In genomic region chr6:127150663-127151564, GRCm38 (mm10) we compare ENCODE assay signal across 8 mouse cellular contexts. TPM values are rescaled to one million over a fixed set of nuclear protein-coding genes. Genes with fewer than 3 reads are reported as not detected.
DNase-seq lines count a peak whose midpoint lies in the region; ATAC-seq and TF ChIP-seq lines count a peak whose summit lies in the region.

No protein-coding gene starts in this region.

- H3K36me3 ChIP-seq in CH12.LX (replicated peaks in 1 of 2; ENCODE audit: control insufficient read depth in 1 of 2, insufficient read depth in 1 of 2, low read length in 1 of 2) = peaks cover 14 to 26% of the 10 kb centered on the region in 2 experiments
- peaks cover 4% of the 10 kb centered on the region; the same call in 1 of the 2 replicates for H3K36me3 ChIP-seq in forebrain, embryonic 11.5 days (ENCODE audit: control insufficient read depth, insufficient read depth, low read length)

- H3K27ac ChIP-seq in CH12.LX (ENCODE audit: insufficient read depth, low read depth) = peak overlapping the region; percentile 81
- peak overlapping the region; percentile 91 for H3K27ac ChIP-seq in forebrain, embryonic 11.5 days (ENCODE audit: low read depth, low read length)

- dilution Hi-C loops in CH12.LX (cut with MboI; ENCODE audit: extremely low pct_ligation_motif_present, extremely low pct_unique_long_range_greater_than_20kb, low sequenced_read_pairs) = no loop called here

- peak; percentile 99 for TF ChIP-seq POLR2A in CH12.LX (IDR thresholded peaks at IDR 0.05; ENCODE audit: low read depth, low read length)

- in situ Hi-C loops in CH12.LX (cut with MboI; ENCODE audit: low pct_ligation_motif_present, low pct_unique_long_range_greater_than_20kb, low sequenced_read_pairs) = loop anchor here (5.0 kb wide), 1 partner anchor 91 kb away; no protein-coding TSS in a partner anchor

- DNase-seq in CH12.LX (ENCODE audit: extremely low read depth) = peak; percentile 94
- DNase-seq in adrenal gland, adult 18-20 months (ENCODE audit: low spot score in 2 of 2) = peak; percentile 83 to 89
- DNase-seq in forebrain, embryonic 11.5 days (ENCODE audit: low spot score) = peak; percentile 91
- DNase-seq in heart, postnatal 25 days (ENCODE audit: low spot score) = peak; percentile 72
- peak; percentile 82 to 88 for DNase-seq in kidney, postnatal 4 days
- DNase-seq in lung, postnatal 36 days = peak; percentile 91
- DNase-seq in retina, postnatal 1 day = peak; percentile 84
- DNase-seq in yolk sac, embryonic 10.5 days (ENCODE audit: low spot score) = peak; percentile 81

- intact Hi-C loops in heart, postnatal 25 days (cut with DNase I) = no loop called here

- H3K9me3 ChIP-seq in CH12.LX (replicated peaks; ENCODE audit: low read length) = no peaks in the 10 kb centered on the region
- no peaks in the 10 kb centered on the region for H3K9me3 ChIP-seq in forebrain, embryonic 11.5 days (ENCODE audit: control insufficient read depth, low read length)

- ATAC-seq in forebrain, embryonic 11.5 days (replicated peaks; ENCODE audit: low FRiP score) = peak; percentile 67

- TF ChIP-seq EP300 in CH12.LX (IDR thresholded peaks at IDR 0.05; ENCODE audit: low read length) = 0 out of 2 replicates have a peak, but pooled peaks have one; percentile 38

- WGBS in forebrain, embryonic 11.5 days = 0% methylated on average over 34 of the region's 34 CpGs

- TF ChIP-seq CTCF in CH12.LX (conservative IDR thresholded peaks at IDR 0.05 in 1 of 2, IDR thresholded peaks at IDR 0.05 in 1 of 2; ENCODE audit: low read depth in 2 of 2, low read length in 2 of 2) = no peak

- peaks cover 5 to 51% of the 10 kb centered on the region in 2 experiments for H3K4me1 ChIP-seq in CH12.LX (ENCODE audit: control insufficient read depth in 1 of 2, insufficient read depth in 2 of 2)
- peaks cover 34% of the 10 kb centered on the region for H3K4me1 ChIP-seq in forebrain, embryonic 11.5 days (replicated peaks; ENCODE audit: control insufficient read depth, insufficient read depth, low read length)

- TF ChIP-seq RAD21 in CH12.LX (IDR thresholded peaks at IDR 0.05; ENCODE audit: low read depth, low read length) = no peak

- H3K4me2 ChIP-seq in CH12.LX (ENCODE audit: insufficient read depth, low read depth, poor library complexity, severe bottlenecking) = peak overlapping the region; percentile 97
- H3K4me2 ChIP-seq in forebrain, embryonic 11.5 days (ENCODE audit: low read depth, low read length, severe bottlenecking) = peak overlapping the region; percentile 82

- H3K27me3 ChIP-seq in CH12.LX (replicated peaks) = peaks cover 21% of the 10 kb centered on the region
- H3K27me3 ChIP-seq in forebrain, embryonic 11.5 days (ENCODE audit: control insufficient read depth, insufficient read depth, low read length) = peaks cover 17% of the 10 kb centered on the region

- H3K9ac ChIP-seq in CH12.LX (ENCODE audit: insufficient read depth, low read depth) = peak overlapping the region; percentile 92
- H3K9ac ChIP-seq in forebrain, embryonic 11.5 days (ENCODE audit: low read length) = peak overlapping the region; percentile 94

- H3K79me2 ChIP-seq in CH12.LX (replicated peaks; ENCODE audit: control insufficient read depth, extremely low read depth, insufficient read depth, poor library complexity, severe bottlenecking) = peaks cover 29% of the 10 kb centered on the region

- H3K4me3 ChIP-seq in CH12.LX (replicated peaks in 1 of 3; ENCODE audit: low read depth in 2 of 3, low read length in 2 of 3, poor library complexity in 1 of 3) = peak overlapping the region; percentile 77 to 99 (median 92)
- peak overlapping the region; percentile 86 for H3K4me3 ChIP-seq in forebrain, embryonic 11.5 days (ENCODE audit: low read depth, low read length)

TF ChIP-seq in CH12.LX, 34 proteins besides CTCF, POLR2A, EP300 and RAD21:
- TF ChIP-seq TBP (conservative IDR thresholded peaks at IDR 0.05; ENCODE audit: low read depth, low read length) = peak; percentile 94
- TF ChIP-seq NRF1 (IDR thresholded peaks at IDR 0.05; ENCODE audit: low read depth, low read length) = 0 out of 2 replicates have a peak, but pooled peaks have one; percentile 3
- peak; percentile 19; the same call in 1 of the 2 replicates for TF ChIP-seq ETS1 (conservative IDR thresholded peaks at IDR 0.05; ENCODE audit: low read depth, low read length)
- TF ChIP-seq UBTF (IDR thresholded peaks at IDR 0.05; ENCODE audit: low read depth, low read length) = 0 out of 2 replicates have a peak, but pooled peaks have one; percentile 27
- peak; percentile 6; the same call in 1 of the 2 replicates for TF ChIP-seq SIN3A (IDR thresholded peaks at IDR 0.05; ENCODE audit: low read length)
- TF ChIP-seq PAX5 (IDR thresholded peaks at IDR 0.05; ENCODE audit: low read length) = no peak
- TF ChIP-seq MEF2A (IDR thresholded peaks at IDR 0.05; ENCODE audit: borderline replicate concordance, low read depth, low read length) = no peak
- TF ChIP-seq JUND (conservative IDR thresholded peaks at IDR 0.05; ENCODE audit: low read depth, low read length) = no peak
- peak; percentile 98 for TF ChIP-seq NELFE (IDR thresholded peaks at IDR 0.05; ENCODE audit: low read depth, low read length)
- no peak for TF ChIP-seq MYC (IDR thresholded peaks at IDR 0.05; ENCODE audit: low read depth, low read length)
- peak; percentile 74 for TF ChIP-seq POLR2AphosphoS2 (IDR thresholded peaks at IDR 0.05; ENCODE audit: low read depth, low read length)
- TF ChIP-seq TCF12 (IDR thresholded peaks at IDR 0.05; ENCODE audit: low read depth, low read length) = peak; percentile 96
- TF ChIP-seq CHD2 (IDR thresholded peaks at IDR 0.05; ENCODE audit: low read length) = 0 out of 2 replicates have a peak, but pooled peaks have one; percentile 22
- TF ChIP-seq ZMIZ1 (IDR thresholded peaks at IDR 0.05; ENCODE audit: low read depth, low read length) = peak; percentile 97
- peak; percentile 3; the same call in 1 of the 2 replicates for TF ChIP-seq BHLHE40 (IDR thresholded peaks at IDR 0.05; ENCODE audit: low read depth, low read length)

RNA-seq across cellular contexts. Expression of gene Ccnd2, which starts 1.1 kb away (rescaled TPM):
- total RNA-seq in CH12.LX (2012; rRNA removed) = 99.4 and 146 TPM in 2 replicates
- total RNA-seq in CH12.LX (2014; rRNA removed) = 33.5 and 42.4 TPM in 2 replicates
- 255 and 299 TPM in 2 replicates for polyA plus RNA-seq in CH12.LX (2012; ENCODE audit: insufficient read length, low read depth)
- 100 to 1,000 TPM; 471 to 478 TPM for total RNA-seq in adrenal gland, adult 18-20 months (2021)
- polyA plus RNA-seq in forebrain, embryonic 11.5 days (2014; fragmentation: Nextera tagmentation; extraction: Ambion mirVana) = 1,258 and 1,292 TPM in 2 replicates
- 100 to 1,000 TPM; 155 to 157 TPM for total RNA-seq in heart, postnatal 25 days (2021)

RNA-seq across cellular contexts. Expression of gene Tigar, which starts 41.6 kb away (rescaled TPM):
- total RNA-seq in CH12.LX (2012; rRNA removed) = 8.9 and 12.4 TPM in 2 replicates
- 11.5 and 11.8 TPM in 2 replicates for total RNA-seq in CH12.LX (2014; rRNA removed)
- 18.6 and 20.8 TPM in 2 replicates for polyA plus RNA-seq in CH12.LX (2012; ENCODE audit: insufficient read length, low read depth)
- 10 to 100 TPM; 16.5 to 21.9 TPM for total RNA-seq in adrenal gland, adult 18-20 months (2021)
- 5.3 and 6.8 TPM in 2 replicates for polyA plus RNA-seq in forebrain, embryonic 11.5 days (2014; fragmentation: Nextera tagmentation; extraction: Ambion mirVana)
- 10 to 100 TPM; 41.9 to 50.4 TPM for total RNA-seq in heart, postnatal 25 days (2021)

Comparison
In these comparisons a context has a peak if more than half of its experiments do, and no peak if none do; other contexts are left out.
1. Peak in every context shown above with its lines: DNase-seq, ATAC-seq, H3K4me3 ChIP-seq and H3K27ac ChIP-seq.